Mouse (Mus musculus): ENCODE measurements around the gene Mmp19.
A peak's percentile ranks its signal among the peaks of the same experiment; 100 is the strongest.

Mmp19 gene

DNA sequence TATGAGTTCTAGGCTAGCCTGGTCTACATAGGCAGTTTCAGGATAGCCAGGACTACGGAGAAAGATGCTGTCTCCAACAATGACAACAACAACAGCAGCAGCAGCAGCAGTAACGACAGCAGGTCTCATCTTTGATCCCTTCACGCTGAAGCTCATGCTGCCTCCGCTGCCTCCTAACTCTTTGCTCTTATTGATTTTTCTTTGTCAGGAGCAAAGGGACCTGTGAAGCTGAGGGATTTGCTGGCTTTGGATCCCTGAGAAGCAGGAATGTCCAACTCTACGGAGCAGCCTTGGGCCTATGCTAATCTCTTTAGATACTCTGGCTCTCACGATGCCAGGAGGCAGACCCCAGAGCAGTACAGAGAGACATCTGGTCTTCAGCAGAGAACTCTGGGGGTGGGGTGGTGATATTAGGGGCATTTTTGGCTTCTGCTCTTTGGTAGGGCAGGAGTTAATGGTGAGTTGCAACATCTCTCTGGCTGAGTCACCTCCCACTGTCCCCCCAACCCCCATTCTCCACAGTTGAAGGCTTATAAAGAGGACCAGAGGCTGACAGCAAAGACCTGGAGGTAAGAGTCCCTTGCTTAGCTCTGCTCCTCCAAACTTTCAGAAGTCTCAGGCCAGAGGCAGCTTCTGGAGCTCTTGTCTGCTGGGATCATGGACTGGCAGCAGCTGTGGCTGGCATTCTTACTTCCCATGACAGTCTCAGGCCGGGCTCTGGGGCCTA, at the start of gene Mmp19:
TSS of gene Mmp19 (plus strand) at position 513 of the 727 bp plus-strand sequence.
- DNase-seq (ENCODE audit: low read depth) = no peak

DNA sequence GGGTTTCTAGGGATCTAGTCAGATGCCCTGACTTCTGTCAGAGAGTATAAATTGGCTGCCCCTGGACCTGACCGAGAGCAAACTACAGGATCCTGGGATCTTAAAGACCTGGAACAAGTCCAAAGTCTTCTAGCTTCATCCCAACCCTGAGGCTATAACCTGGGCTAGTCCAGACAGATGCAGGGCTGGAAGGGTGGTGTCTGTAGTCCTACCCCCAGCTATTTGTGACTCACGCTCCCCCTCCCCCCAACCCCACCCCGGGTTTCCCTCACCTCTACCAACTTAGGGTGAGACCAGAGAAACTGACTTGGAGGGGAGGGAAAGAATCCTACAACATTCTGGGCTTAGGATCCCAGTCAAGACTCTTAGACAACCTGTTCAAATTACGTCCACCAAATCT, 48.1 kb upstream of the Mmp19 start:
- DNase-seq (ENCODE audit: low read depth) = no peak

DNA sequence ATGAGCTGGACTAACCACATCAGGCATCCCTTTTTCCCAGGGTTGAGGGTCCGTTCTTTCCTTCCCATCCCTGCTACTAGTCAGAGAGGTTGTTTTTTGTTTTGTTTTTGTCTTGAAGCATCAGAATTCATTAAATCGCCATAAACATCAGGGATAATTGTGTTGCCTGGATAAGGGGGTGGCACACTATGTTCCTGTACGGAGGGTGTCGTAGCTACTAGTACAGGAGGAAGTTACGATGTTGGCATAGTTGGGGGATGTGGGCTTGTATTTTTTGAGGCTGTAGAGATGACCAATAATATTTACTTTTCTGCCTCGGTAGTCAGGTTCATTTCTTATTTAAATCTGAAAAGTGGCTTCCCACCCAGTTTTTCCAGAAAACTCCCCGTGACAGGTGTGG, 47.5 kb upstream of the Mmp19 start:
- no peak for DNase-seq (ENCODE audit: low read depth)

DNA sequence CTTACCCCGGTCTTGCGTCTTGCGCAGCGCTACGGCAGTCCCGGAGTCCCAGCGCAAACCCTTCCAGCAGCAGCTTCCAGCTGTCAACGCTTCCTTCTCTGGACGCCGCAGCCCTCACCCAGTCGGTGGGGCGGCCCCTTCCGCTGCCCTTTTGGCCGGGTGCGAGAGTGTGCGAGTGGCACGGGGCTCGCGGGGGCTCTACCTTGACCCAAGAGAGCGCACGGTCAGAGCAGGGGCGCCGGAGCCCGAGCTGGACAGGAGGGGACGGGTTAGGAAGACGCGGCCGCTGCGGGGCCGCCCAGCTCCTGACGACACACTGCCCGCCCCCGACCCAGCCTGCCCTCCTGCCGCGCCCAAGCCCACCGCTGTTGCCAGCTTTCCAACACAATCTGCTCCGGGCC, 46.9 kb upstream of the Mmp19 start:
- no peak for DNase-seq (ENCODE audit: low read depth)

DNA sequence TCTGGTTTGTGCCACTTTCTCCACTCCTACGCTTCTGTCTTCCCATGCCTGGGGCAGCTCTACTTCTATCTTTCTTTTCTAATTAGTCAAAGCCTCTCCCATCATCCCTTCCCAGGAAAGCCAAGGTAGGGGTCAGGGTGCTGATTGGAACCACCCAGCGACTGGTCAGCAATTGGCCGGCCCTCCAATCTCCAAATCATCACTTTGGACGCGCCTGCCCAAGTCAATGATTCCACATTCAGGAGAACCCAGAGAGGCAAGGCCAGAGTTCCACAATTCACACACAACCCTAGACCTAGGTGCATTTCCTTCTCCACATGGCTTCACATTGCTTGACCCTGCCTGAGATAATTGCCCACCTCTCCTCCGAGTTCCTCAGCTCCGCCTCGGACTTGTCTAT, 46.5 kb upstream of the Mmp19 start:
- no peak for DNase-seq (ENCODE audit: low read depth)

DNA sequence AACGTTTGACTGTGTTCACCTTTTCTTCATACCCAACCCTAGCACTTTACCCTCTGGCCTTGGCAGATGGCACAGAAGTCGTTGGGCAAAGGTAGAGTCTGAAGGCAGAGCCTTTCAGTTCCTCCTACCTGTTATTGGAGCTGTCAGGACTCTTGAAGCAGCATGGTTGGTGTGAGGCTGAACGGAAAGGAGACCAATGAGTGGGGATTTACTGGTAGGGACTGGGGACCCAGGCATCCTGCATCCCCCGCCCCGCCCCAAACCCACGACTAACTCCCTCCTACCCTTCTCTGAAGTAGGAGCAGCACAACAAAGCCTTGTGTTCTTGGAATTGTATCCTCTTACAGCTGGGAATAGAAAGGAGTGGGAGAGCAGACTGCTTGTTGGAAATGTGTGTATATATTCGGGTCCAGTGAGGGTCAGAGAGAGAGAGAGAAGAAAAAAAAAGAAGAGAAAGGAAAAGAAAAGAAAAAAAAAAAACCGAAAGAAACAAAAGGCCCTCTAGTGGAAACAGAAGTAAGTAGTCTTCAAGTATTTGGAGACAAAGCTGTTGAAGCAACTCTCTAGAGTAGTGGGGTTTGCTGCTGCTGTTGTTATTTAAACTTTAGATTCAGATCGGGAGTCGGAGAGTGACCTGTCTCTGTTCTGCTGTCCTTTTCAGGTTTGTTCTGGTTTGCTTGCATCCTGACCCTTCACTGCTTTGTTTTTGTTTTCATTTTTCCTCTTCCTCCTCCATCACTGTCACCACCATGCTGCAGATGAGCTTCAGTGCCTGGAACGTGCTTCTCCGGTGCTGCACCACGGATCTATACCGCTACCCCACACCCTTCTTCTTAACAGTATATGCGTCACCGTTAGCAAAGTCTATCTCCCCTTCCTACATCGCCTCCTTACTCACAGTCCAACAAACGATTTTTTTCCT, 45.8 kb upstream of the Mmp19 start, which contains the start of gene Dgka:
TSS of gene Dgka (minus strand) at position 176 of the 922 bp plus-strand sequence.
- no peak for DNase-seq (ENCODE audit: low read depth)

DNA sequence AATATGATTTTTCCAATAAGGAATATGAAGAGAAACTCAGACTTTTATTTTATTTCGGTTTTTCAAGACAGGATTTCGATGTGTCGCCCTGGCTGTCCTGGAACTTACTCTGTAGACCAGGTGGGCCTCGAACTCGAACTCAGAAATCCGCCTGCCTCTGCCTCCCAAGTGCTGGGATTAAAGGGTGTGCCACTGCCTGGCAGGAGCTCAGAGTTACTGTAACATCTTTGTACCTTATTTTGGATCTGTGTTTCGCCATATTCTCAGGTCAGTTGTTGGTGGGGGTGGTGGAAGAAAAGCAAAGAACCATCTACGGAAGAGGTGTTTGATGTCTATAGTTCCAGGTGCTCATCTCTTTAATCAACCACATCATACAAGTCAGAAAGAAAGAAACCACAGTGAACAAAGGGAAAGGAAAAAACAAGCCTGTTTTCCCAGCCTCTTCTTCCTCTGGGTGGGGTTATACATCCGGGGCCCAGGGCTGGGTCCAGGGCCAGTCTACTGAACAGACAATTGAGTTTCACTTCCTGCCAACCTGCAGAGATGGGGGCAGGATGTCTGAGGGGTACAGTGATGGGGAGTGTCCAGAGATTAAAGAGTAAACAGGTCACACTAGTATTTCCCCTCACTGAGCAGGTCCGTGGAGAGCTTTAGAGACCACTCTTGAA, 44.6 kb upstream of the Mmp19 start:
- no peak for DNase-seq (ENCODE audit: low read depth)

DNA sequence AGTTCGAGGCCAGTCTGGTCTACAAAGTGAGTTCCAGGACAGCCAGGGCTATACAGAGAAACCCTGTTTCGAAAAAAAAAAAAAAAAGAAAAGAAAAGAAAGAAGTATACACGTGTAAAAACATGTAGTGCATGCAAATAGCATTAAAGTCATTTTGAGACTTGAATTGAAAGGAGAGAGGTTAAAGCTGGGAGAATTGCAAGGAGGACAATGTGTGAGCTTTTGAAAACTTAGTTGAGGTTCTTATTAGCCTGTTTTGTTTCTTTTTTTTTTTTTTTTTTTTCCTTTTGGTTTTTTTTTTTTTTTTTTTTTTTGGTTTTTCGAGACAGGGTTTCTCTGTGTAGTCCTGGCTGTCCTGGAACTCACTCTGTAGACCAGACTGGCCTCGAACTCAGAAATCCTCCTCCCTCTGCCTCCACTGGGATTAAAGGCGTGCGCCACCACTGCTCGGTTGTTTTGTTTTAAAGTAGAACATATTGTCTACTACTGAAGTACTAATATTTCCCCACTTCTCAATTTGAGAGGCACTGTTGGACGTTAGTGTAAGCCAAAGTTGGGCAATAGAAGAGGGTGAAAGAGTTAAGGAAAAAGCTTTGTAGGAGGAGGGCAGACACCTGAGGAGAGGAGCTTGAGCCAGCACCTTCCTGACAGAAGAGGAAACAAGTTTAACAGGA, 43.6 kb upstream of the Mmp19 start:
- no peak for DNase-seq (ENCODE audit: low read depth)

DNA sequence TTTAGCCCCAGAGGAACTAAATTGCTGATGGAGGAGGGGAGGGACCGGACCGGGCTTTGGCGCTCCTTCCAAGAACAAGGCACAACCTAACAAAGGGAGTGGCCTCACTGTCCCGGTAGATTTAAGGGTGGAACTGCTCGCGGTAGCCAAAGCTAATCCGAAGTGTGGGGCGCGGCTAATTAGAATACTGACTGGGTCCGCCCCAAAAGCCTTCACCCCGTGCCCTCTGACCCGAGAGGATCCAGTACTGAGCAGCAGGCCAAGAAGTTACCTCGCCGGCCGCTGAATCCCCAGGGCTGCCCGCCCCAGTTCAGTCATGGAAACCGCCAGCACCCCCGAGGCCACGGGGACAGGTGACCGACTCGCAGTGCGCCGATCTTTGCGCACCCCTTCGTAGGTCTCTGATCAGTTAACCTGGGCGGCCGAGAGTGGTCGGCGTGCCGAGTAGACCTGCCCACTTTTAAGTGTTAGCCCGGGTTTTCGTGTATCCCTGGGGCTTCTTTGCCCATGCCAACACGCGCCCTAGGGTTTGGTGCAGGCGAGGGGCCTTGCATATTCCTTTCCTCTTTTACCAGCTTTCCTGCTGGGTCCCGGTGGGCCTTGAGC, 43.0 kb upstream of the Mmp19 start, which contains the start of gene Pym1:
TSS of gene Pym1 (plus strand) at position 244 of the 606 bp plus-strand sequence.
- DNase-seq (ENCODE audit: low read depth) = peak; percentile 85

DNA sequence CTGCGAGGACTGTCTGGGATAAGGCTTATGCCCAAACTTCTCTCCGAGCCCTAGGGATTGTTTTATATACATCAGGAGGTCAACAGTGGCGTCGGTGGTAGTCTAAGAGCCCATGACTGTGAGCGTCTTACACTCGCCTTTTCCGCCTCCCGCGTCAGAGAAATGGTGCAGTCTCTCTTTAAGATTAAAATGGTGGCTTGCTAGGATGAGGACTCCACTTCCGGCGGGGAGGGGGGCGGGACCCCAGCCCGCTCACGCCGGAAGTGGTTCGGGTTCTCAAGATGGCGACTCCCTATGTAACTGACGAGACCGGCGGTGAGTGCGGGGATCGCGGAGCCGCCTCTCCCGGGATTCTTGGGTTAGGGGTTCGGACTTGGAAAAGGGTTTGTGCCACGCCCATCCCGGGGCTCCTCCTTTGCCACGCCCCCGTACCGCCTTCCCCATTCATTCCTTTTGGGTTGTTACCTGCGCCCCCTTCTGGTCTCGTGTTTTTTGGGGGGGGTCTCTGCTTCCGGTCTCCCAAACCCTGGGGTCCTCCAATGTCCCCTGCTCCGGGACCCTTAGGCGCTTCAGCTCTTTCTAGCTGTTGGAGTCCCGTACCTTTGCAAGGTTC, 42.4 kb upstream of the Mmp19 start:
- peak; percentile 86 for DNase-seq (ENCODE audit: low read depth)

DNA sequence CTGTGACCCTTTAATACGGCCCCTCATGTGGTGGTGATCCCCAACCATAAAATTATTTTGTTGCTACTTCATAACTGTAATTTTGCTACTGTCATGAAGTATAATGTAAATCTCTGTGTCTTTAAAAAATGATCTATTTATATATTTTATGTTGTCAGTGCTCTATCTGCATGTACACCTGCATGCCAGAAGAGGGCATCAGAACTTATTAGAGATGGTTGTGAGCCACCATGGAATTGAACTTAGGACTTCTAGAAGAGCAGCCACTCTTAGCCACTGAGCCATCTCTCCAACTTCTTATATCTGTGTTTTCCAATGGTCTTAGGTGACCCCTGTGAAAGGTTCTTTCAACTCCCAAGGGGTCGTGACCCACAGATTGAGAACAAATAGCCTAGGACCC, 17.8 kb upstream of the Mmp19 start:
- no peak for DNase-seq (ENCODE audit: low read depth)

DNA sequence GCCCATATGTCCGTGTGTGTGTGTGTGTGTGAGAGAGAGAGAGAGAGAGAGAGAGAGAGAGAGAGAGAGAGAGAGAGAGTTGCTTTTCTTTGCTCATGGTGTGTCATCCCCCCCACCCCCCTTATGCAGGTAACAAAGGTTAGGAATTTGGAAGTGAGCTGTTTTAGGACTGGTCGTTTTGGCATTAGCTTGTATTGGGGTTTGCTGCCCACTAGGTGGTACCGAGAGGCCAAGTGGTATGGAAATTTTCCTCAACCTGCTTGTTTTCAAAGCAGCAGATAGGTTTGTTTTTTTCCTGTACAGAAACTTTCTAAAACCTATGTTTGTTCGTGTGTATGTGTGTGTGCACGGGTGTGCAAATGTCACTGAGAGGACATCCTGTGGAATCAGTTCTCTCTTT, 17.0 kb upstream of the Mmp19 start:
- no peak for DNase-seq (ENCODE audit: low read depth)

DNA sequence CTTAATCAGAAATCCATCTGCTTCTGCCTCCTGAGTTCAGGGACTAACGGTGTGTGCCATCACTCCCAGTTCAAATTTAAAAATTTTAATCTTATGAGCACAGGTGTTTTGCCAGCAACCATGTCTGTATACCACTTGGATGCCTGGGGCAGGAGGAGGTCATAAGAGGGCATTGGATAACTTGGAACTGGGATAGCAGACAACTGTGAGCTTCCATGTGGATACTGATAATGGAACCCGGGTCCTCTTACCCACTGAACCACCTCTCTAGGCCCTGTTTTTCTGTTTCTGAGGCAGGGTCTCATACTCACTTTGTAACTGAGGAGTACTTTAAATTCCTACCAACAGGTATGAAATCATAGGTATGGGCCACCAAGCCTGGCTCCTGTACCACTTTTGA, 12.3 kb upstream of the Mmp19 start:
- no peak for DNase-seq (ENCODE audit: low read depth)

DNA sequence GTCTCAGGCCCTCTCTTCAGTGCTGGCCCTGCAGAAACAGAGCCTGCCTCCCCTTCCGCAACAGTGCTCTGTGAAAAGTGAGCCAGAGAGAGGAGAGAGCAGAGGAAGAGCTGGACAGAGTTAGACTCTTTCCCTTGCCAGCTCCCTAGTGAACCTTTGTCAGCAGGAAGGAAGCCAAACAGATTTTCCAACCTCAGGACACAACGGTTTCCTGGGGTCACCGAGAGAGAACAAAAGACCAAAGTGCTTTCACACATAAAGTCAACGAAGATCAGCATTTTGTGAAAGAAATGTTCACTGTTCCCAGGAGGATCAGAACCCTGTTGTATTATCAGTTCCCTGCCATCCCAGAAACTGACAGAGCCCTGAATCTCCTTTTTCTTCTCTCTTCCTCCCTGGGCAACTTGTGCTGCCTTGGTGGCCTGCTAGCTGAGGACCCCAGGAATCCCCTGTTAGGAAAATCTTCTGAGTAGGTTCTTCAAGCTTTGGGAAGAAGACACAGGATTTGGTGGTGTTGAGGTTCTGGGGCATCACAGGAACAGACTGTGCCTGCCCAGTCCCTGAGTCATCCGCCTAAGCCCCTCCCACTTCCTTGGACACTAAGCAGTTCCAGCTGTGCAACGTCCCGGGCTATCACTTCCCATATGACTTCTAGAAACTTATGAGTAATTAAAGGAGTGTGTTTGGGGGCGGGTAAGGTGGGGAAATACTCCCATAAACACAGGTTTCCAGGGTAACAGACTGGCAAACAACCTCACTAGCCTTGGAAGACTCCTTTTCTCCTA, 11.5 kb upstream of the Mmp19 start:
- DNase-seq (ENCODE audit: low read depth) = no peak

DNA sequence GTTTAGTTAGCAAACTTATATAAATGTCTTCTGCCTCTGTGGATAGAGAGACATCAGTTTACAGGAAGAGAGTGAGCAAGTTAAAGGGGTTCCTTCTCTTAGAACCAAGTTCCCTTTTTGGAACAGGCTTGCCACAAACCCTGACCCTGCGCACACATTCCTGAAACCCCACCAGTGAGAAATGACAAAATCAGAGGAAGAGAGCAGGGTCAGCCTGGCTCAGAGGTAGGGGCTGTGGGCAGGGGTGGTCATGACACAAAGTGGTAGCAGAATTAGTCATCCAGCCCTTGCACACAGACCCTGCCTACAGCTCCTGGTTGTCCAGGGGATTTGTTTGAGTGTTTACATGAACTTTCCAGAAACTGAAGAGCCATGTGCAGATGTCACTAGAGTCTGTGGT, 10.5 kb upstream of the Mmp19 start:
- no peak for DNase-seq (ENCODE audit: low read depth)

DNA sequence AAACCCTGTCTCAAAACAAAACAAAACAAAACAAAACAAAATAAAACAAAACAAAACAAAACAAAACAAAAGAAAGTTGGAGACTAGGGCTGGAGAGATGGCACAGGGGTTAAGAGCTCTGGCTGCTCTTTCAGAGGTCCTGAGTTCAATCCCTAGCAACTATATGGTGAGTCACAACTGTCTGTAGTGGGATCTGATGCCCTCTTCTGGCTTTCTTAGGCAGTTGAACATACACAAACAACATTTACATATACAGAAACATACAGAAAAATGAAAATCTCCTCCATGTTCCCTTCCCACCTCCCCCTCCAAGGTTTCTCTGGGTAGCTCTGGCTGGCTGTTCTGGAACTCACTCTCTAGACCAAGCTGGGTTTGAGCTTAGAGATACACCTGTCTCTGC, 1.3 kb downstream of the Mmp19 start:
- no peak for DNase-seq (ENCODE audit: low read depth)

DNA sequence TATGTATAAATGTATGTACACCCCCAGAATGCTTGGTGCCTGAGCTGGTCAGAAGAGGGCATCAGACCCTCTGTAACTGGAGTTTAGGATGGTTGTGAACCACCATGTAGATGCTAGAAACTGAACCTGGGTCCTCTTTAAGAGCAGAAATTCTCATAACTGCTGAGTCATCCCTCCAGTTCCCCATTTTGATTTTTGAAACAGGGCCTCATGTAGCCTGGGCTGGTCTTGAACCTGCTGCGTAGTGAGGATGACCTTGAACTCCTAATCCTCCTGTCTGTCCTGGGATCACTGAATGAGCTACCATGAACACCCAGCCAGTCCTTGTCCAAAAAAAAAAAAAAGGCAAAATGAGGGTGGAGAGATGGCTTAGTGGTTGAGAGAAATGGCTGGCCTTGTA, 2.5 kb downstream of the Mmp19 start:
- no peak for DNase-seq (ENCODE audit: low read depth)

DNA sequence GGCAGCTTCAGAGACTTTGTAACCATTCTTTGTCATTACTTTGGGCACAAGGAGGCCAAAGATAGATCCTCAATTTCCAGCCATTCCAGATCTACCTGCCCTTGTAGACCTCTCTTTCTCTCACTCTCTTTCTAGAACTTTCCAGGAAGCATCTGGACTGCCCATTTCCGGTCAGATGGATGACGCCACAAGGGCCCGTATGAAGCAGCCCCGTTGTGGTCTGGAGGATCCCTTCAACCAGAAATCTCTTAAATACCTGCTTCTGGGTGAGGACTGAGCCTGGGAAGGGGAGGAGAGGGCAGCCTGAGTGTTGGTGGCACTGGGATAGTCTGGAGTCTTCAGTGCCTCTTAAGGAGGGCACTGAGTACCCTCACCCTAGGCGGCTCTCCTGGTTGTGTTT, 3.7 kb downstream of the Mmp19 start:
- no peak for DNase-seq (ENCODE audit: low read depth)

DNA sequence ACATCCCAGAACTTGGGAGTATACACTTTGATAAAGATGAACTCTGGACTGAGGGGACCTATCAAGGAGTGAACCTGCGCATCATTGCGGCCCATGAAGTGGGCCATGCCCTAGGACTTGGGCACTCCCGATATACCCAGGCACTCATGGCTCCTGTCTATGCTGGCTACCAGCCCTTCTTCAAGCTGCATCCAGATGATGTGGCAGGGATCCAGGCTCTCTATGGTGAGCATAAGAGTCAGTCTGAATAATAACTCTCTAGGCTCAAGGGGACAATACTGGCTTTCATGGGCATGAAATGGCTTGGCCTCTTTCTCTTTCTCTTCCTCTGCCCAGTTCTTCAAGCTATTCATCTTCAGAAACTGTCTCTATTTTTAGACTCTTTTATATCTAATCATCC, 4.9 kb downstream of the Mmp19 start:
- DNase-seq (ENCODE audit: low read depth) = no peak

DNA sequence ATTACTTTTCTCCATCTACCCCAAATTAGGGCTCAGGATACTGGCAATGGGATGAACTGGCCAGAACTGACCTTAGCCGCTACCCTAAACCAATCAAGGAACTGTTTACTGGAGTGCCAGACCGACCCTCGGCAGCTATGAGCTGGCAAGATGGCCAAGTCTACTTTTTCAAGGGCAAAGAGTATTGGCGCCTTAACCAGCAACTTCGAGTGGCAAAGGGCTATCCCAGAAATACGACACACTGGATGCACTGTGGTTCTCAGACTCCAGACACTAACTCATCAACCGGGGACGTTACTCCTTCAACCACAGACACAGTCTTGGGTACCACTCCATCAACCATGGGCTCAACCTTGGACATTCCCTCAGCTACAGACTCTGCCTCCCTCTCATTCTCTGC, 8.0 kb downstream of the Mmp19 start:
- no peak for DNase-seq (ENCODE audit: low read depth)

All from c-Kit-positive CD71-positive TER-119-negative erythroid progenitor cells, embryonic 14.5 days (primary cell).